Mouse (Mus musculus): ENCODE data around the gene Trim6.
A peak's percentile ranks its signal among the peaks of the same experiment; 100 is the strongest.
"Not testable (repeated sequence)": the region's sequence is repeated elsewhere in the genome, so short reads cannot be mapped to it uniquely, and the experiment has no call there.

The Trim6 gene

DNA sequence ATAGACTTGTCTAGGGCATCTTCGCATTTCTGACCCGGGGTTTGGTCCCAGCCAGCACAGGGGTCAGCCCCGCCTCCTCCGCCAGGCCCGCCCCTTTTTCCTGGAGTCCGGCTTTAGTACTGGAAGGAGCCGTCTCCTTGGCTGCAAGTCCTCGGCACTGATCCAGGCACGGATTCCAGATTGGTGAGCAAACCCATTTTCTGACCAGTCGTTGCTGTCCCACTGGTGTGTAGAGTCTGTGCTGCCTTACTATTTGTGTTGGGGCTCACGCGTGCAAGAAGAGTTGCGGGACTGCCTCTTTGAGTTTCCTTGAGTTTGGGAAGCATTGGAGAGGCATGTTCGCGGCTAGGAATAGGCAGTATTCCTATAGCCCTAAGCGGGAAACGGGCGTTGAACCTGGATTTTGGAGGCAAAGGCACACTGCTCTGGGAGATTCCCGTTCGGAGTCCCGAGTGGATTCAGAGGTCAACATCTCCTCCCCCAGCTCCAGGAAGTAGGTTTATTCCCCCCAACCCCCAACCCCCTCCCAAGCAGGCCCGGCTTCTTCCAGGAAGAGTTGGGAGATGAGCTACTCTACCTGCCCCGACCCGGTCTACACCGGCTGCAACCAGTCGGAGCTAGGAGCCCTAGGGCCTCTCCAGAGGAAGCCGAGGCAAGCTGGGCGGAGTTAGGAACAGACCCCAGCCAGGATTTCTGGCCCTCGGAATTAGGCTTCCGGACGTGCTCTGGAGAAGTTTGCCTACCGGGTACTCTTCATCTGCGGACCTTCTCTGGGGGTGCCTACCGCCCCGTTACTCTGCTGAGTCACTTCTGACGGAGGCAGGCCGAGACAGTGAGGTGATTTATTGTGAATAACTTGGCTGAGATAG lies at the start of gene Trim6:
Gene Trim6, plus strand, starts transcription at position 93 of the 869 bp plus-strand sequence.
- DNase-seq, result peak; percentile 88 to 92

DNA sequence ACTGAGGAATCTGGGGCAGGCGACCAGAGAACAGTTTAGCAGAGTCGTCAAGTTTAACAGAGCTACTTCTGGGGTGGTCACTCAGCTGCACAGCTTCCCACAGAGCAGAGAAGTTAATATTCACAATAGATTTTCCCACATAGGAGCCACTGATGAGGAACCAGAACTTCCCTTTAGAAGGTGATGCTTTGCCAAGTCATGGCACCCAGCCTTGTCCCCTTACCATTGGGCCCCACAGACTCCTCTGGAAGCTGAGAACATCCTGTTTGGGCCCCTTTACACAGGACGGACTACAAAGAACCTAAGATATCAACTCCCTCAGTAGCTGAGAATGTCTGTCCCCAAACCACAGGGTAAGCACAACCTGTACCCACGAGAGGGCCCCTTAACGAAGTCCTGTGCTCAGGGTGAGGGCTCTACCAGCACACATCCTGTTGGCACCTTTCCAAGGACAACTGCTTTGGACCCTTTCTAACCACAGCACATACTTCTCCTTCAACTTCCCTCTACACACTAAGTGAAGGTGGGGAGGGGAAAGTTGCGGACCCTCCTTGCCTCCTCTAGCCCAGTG lies 48.9 kb upstream of the Trim6 start:
- no peak for DNase-seq

DNA sequence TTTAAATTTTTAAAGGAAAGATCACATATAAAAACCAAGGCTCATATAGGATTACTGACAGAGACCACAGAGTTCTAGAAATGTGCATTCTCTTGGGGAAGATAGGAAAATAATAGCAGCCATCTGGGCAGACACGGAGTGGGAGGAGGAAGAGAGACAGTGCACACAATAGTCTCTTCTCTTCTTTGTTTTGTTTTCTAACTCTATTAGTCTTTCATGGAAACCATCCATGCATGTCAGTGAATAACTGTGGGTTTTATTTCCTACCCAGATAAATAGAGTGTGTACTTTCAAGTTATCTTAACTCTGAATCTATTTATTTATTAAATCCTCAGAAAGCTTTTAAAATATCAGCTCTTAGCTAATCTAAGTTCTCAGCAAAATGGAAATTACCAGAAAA lies 43.5 kb upstream of the Trim6 start:
- no peak for DNase-seq

DNA sequence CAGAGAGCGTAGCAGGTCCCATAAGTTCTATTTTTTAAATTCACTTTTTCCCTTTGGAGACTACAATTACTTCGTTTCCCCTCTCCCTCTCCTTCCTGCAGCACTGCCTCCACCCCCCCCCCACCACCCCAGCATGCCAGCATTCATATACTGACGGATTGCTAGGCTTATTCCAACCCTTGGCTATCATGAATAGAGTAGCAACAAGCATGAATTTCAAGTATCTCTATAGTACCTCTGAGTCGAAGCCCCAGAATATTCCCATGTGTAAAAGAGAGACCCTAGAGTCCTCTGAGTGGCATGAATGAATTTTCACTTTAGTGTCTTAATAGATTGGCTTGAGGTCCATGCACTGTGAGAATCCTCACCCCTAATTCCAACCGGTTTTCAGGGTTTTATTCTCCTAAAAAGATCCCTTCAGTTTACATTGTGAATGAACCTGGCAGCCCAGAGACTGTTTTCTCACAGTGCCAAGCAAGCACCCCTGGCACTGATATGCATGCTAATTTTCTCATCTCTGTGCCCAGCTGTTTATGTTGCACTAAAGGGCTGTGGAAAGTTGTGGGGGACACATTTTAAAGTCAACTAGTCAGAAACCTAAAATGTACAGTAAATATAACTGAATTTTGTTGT lies 40.1 kb upstream of the Trim6 start:
- no peak for DNase-seq

DNA sequence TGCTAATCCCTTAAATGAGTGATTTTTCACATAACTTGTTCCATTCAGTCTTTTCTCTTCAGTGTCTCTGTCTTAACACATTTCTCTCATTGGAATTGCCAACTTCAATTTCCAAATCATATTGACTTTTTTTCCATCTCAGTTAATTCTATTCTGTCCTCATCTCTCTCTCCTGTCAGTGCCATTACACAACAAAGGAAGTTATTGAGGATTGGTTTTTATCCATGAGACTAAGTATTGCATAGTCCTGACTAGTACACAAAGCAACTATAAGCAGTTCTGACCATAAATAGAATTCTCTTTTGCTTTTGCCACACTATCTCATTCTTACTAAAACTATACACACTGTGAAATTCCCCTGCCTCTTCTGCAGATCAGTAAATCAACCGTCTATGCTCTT lies 39.5 kb upstream of the Trim6 start:
- no peak for DNase-seq

DNA sequence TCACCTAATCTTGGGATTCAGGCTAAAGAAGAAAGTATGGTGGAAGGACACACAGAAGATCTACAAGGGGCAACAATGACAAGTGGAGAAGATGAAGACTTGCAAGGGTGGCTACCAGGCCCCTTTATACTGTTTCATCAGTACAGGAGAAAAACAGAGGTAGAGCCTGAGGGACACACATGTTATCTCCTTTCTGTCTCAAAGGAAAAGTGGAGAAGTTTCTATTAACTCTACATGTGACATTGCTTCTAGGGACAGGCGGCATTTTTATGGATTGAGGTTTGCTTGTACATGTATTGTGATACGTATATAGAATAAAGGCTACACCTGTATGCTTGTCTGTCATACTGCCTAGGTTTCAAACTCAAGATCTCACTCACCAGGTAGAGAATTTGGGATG lies 35.3 kb upstream of the Trim6 start, which contains the start of gene Olfr648:
Gene Olfr648, minus strand, starts transcription at position 101 of the 400 bp plus-strand sequence.
- no peak for DNase-seq

DNA sequence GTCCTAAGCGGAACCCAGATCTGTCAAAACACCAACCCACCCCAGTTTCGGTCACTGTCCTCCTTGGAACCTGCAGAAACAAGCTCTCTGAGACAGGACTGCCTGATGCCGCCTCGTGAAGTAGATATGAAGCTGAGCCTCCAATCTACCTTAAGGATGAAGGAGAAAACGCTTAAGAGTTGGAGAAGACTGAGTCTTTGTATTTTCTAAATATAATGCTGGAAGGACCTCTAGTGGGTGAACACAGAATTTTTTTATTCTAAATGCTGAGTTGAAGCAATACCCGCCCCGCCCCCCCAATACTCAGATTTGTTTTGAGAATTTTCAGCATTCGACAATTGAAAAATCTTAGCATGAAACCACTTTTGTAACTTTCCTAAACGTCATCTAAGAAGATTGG lies 27.3 kb upstream of the Trim6 start:
- DNase-seq, result no peak

DNA sequence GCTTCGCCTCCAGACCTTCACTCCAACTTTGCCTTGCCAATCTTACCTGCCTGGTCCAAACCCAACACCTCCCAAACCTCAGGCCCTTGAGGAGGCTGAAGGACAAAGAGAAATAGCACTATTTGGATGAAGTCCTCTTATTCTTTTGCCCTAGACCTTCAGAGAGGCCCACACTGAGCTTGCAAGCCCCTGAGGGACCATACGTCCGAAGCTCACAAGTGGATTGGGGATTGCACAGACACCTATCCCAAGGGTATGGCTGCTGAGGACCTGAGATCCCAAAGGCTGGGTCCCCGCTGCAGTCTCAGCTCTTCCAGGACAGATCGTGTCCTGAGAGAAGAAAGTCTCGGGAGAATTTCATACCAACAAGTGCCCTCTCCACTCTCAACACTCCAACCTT lies 22.7 kb upstream of the Trim6 start, which contains the start of gene Olfr649:
Gene Olfr649, minus strand, starts transcription at position 101 of the 400 bp plus-strand sequence.
- DNase-seq, result no peak

DNA sequence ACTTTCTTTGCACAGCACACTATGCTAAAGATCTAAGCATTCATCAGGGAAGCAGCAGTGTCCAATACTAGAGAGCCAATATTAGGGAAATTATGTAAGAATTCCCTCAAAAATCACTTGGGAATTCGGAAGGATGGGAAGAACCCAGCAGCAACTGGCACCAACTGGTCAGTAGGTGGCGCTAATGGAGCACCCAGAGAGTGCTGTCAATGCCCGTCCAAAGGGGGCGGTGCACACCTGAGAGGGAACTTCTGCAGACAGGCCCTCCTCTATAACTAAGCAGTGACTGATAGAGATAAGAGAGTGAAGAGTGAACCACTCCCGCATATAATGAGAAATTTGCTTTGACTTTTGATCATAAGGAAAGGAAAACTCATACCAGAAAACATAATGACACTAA lies 18.8 kb upstream of the Trim6 start:
- peak; percentile 69 to 74 for DNase-seq

DNA sequence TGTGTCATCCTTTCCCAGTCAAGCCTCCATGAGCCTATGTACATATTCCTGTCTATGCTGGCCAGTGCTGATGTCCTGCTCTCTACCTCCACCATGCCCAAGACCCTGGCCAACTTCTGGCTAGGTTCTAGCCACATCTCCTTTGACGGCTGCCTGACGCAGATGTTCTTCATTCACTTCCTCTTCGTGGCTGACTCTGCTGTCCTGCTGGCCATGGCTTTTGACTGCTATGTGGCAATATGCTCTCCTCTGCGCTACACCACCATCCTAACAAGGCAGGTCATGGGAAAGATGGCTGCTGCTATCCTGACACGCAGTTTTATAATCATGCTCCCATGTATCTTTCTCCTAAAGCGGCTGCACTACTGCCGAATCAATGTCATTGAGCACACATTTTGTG lies 12.4 kb upstream of the Trim6 start:
- DNase-seq, result peak; percentile 12 to 15

DNA sequence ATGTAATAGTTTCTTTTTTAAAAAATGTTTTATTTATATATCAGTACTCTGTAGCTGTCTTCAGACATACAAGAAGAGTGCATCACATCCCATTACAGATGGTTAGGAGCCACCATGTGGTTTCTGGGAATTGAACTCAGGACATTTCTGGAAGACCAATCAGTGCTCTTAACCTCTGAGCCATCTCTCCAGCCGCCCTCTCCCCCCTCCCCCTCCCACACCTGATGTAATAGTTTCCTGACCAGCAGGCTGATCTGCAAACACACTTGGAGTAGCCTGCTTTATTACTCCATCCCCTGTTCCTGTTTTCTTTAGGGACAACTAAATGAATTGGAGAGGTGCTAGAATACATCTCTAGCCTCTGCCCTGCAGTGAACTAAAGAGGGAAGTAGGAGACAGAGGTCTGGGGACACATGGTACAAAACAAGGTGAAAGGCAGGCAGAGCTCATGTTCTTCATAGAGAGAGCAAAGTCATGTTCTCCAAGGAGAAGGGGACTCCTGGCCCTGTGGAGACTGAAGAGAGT lies 2.5 kb upstream of the Trim6 start:
- no peak for DNase-seq

DNA sequence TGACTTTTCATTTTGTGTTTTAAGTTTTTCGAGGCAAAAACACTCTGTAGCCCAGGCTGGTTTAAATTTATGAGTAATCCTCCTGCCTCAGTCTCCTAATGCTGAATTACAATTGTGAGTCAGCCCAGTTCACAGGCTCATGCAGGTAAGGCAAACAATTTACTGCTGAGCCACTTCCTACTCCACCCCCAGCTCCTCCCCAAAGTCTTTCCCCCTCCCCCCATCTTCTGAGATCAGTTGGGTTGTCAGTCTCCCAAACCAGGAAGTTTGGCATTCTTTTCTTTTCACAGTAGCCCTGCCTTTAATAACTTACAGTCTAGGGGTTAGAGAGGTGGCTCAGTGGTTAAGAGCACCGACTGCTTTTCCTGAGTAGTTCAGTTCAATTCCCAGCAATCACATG lies 712 bp upstream of the Trim6 start:
- peak in 1 of 2 experiments; percentile 5 for DNase-seq

DNA sequence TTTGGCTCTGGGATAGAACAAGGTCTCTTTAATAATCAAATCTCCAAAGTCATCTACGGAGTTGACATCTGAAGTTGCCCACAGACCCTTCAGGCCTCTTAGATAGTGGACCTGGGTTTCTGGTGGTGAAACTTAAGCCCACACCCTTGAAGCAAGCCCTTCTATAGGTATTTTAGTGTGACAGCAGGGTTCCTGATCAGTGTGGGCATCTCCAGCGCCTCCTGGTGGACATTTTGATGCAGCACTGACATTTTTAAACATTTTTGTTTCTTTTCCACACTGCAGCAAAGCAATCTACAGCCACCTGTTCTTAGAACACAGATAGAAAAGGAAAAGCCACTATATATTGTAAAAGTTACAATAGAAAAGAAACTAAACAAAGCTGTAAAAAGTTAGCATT lies 12.6 kb downstream of the Trim6 start:
- peak; percentile 20 to 24 for DNase-seq

DNA sequence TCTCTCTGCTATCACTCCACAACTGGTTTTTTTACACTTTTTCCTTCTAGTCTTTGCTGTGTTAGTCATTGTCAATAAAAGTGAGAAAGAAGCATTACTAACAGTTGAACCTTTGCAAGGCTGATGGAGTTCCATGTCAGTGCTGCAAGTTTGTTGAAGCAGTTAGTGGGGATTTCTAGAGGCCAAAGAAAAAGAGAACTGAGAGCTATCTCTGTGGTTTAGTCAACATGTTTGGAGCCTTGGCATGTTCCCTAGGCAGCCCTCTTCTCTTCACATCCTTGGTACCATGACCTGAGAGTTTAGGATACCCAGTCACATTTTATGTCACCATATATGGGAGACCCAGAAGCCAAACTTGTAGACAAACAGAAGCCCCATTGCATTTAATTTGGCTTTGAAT lies 22.3 kb downstream of the Trim6 start:
- no peak for DNase-seq

DNA sequence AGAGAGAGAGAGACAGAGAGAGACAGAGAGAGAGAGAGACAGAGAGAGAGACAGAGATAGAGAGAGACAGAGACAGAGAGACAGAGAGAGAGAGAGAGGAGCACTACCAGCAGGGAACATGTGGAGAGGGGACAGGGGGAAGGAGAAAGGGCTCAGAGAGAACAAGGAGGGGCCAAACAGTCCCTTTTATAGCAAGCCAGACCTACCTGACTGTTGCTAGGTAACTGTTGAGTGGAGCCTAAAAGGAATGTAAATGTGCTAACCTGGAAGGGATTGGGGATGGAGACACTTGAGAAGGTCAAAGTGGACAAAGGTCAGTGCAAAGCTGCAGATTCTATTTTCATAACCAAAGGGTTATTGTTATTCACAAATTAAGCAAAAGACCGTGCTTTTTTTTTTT lies 25.0 kb downstream of the Trim6 start:
- no peak for DNase-seq

DNA sequence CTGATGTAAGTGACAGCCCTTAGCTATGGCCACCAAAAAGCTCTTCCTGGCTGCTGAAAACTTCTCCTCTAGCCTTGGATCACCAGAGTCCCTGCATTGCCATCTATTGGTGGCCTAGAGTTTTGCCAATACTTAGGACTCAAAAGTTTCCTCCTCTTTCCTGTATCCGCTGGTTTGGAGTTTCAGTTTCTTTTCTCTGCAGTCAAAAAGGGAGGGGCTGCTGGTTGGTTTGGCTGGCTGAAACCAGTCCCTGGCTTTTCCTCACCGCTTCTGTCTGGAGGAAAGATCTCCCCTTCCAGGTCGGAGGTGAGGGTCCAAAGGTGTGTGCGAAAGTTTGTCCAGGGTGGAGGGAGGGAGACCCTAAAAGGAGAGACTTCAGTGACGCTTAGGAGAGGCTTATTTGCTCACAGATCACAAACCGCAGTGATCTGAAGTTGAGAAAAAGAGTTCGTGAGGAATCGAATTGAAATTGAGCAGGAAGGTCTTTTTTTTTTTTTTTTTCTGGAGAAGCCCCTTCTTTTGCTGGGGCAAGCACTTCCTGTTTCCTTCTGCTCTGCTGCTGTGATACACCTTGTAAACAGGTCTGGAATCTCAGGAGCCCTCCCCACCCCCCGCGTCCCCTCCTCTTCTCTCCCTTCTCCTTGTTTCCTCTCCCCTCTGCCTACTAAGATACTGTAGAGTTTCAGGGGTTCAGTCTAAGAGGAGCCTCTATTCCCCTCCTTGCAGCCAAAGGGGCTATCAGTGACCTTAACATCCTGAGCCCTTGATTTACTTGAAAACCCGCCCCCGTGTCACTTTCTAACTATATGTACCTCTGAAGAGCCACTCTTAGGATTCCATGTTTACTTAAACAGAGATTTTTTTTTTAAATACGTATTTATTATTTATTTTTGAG lies 25.9 kb downstream of the Trim6 start, which contains the start of gene Trim34a:
Gene Trim34a, plus strand, starts transcription at position 171 of the 895 bp plus-strand sequence.
- peak; percentile 67 to 83 for DNase-seq

DNA sequence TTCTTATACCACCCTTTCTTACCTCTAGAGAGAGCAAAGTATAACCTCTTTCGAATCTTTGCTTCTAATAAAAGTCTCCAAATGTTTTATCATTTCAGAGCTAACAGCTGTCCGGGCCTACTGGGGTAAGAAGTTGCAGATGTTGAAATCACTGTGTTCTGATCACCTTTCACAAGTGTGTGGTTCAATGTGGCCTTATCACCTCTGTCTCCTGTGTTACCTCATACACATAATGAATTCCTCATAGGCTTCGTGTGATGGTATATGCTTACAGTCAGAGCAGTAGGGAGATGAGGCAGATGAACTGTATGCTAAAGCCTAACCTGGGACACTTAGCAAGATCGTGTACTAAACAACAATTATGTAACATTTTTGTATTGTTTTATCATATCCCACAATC lies 41.8 kb downstream of the Trim6 start:
- not testable (repeated sequence) for DNase-seq

DNA sequence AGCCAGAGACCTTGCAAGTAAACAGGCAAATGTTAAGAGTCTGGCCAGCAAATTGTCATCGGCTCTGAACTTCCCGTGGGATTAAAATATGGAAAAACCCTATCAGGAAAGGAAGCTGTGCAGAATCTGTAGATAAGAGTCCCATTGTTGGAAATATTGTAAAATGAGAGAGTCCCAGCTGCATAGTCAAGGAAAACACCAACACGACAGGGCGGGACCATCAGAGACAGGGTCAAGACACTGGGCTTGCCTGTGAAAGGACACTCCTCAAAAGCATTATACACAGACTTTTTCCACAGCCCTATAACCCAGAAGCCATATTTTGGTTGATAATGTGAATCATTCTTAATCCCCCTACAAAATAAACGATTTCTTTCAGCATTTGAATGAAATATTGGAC lies 46.7 kb downstream of the Trim6 start:
- DNase-seq, result not testable (repeated sequence)

DNA sequence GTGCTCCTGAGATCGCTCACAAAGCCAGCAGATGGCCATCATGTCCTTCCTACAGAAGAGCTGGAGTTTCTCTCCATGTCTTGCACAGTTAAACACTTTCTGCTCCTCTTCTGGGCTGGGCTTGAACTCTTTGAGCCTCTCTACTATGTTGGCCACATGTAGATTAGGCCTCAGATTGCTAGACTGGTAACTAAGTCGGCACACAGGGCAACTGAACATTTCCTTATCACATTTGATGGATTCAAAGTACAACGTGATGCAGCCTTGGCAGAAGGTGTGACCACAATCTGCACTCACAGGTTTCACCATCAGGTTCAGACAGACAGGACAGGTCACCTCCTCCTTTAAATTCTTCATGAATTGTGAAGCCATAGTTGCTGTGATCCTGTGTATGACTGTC lies 60.8 kb downstream of the Trim6 start:
- DNase-seq, result not testable (repeated sequence)

Measured in lung, adult 18-20 months (tissue).